ENCODE assay signal across 8 mouse cellular contexts in the genomic region with DNA sequence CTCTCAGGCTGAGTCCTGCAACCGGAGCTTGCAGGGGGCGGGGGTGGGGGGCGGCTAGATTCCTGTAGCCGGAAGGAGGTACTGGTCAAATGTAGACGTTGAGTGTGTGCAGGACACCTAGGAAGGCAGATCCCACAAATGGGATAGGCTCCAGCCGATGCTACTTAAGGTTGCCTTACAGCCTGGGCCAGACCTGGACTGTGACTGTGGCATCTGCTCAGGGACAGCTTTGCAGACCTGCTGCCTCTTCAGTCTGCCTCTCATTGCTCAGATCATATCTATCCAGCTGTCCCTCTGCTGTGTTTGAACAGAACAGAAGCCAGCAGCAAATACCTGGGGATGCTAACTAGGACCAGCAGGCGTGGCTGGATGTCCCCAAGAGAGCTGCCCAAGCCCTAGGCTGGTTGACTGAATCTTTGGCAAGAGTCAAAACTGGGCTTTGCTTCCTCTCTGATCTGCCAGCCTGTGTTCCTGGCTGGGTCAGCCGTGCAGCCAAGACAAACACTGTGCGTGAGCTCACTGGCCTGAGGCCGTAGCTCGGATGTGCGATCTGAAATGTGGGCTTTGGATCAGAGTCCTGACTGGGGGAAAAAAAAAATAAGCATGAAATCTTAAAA. TPM values are rescaled to one million over a fixed set of nuclear protein-coding genes. Genes with fewer than 3 reads are reported as not detected.
DNase-seq lines count a peak whose midpoint lies in the region; ATAC-seq and TF ChIP-seq lines count a peak whose summit lies in the region.

No protein-coding gene starts in this region.

- H3K27me3 ChIP-seq in liver, embryonic 12.5 days (replicated peaks): peaks cover 41% of the 10 kb centered on the region
- H3K27me3 ChIP-seq in liver, embryonic 11.5 days (replicated peaks; ENCODE audit: control insufficient read depth, insufficient read depth, low read length): peaks cover 4% of the 10 kb centered on the region; the same call in 1 of the 2 replicates
- H3K27me3 ChIP-seq in midbrain, postnatal 0 days (ENCODE audit: insufficient read depth, low read length): no peaks in the 10 kb centered on the region

- H3K27ac ChIP-seq in liver, embryonic 12.5 days: no peak overlapping the region; the same call in 1 of the 2 replicates
- no peak overlapping the region for H3K27ac ChIP-seq in liver, embryonic 11.5 days (ENCODE audit: low read depth, low read length)
- H3K27ac ChIP-seq in midbrain, postnatal 0 days (ENCODE audit: low read depth, low read length): no peak overlapping the region

- ATAC-seq in liver, embryonic 12.5 days: 0 out of 2 replicates have a peak, but pooled peaks have one; percentile 21
- no peak for ATAC-seq in liver, embryonic 11.5 days (replicated peaks; ENCODE audit: low FRiP score)
- ATAC-seq in midbrain, postnatal 0 days (ENCODE audit: low FRiP score): no peak

- no peak for TF ChIP-seq CTCF in midbrain, postnatal 0 days (IDR thresholded peaks at IDR 0.05)

- H3K9ac ChIP-seq in liver, embryonic 12.5 days: no peak overlapping the region
- H3K9ac ChIP-seq in liver, embryonic 11.5 days (ENCODE audit: low read depth, low read length): no peak overlapping the region
- H3K9ac ChIP-seq in midbrain, postnatal 0 days (replicated peaks; ENCODE audit: low read length, poor library complexity, severe bottlenecking): no peak overlapping the region

- H3K4me1 ChIP-seq in liver, embryonic 12.5 days: peaks cover 7% of the 10 kb centered on the region
- H3K4me1 ChIP-seq in liver, embryonic 11.5 days (replicated peaks; ENCODE audit: control insufficient read depth, insufficient read depth, low read length): 0 out of 2 replicates have a peak, but pooled peaks cover 9% of the 10 kb centered on the region
- H3K4me1 ChIP-seq in midbrain, postnatal 0 days (ENCODE audit: insufficient read depth, low read length): no peaks in the 10 kb centered on the region

- no peak overlapping the region for H3K4me3 ChIP-seq in liver, embryonic 12.5 days
- H3K4me3 ChIP-seq in liver, embryonic 11.5 days (ENCODE audit: low read depth, low read length): no peak overlapping the region
- no peak overlapping the region for H3K4me3 ChIP-seq in midbrain, postnatal 0 days (ENCODE audit: low read depth, low read length)

- H3K9me3 ChIP-seq in liver, embryonic 12.5 days (replicated peaks): no peaks in the 10 kb centered on the region
- H3K9me3 ChIP-seq in liver, embryonic 11.5 days (ENCODE audit: control insufficient read depth, low read length): no peaks in the 10 kb centered on the region
- H3K9me3 ChIP-seq in midbrain, postnatal 0 days (ENCODE audit: low read length): no peaks in the 10 kb centered on the region

- DNase-seq in liver, embryonic 11.5 days (ENCODE audit: low spot score): no peak
- peak; percentile 85 for DNase-seq in brain, adult 2 months (ENCODE audit: low read depth, low spot score)
- DNase-seq in gastrocnemius, postnatal 14 days: peak; percentile 58
- DNase-seq in kidney, postnatal 10 days: peak; percentile 53
- peak; percentile 72 for DNase-seq in midbrain, postnatal 0 days (ENCODE audit: low spot score)
- no peak for DNase-seq in left cerebral cortex, postnatal 25 days (ENCODE audit: low spot score in 2 of 2)
- no peak for DNase-seq in right cerebral cortex, postnatal 14 days

- no peaks in the 10 kb centered on the region for H3K36me3 ChIP-seq in liver, embryonic 12.5 days
- H3K36me3 ChIP-seq in liver, embryonic 11.5 days (ENCODE audit: control insufficient read depth, insufficient read depth, low read length): no peaks in the 10 kb centered on the region
- no peaks in the 10 kb centered on the region for H3K36me3 ChIP-seq in midbrain, postnatal 0 days (ENCODE audit: insufficient read depth, low read length)

- no peak overlapping the region for H3K4me2 ChIP-seq in liver, embryonic 12.5 days
- no peak overlapping the region for H3K4me2 ChIP-seq in liver, embryonic 11.5 days
- no peak overlapping the region for H3K4me2 ChIP-seq in midbrain, postnatal 0 days (ENCODE audit: low read depth, low read length, poor library complexity, severe bottlenecking)

- 57% methylated on average over 12 of the region's 12 CpGs for WGBS in liver, embryonic 12.5 days (ENCODE audit: insufficient replicate concordance)
- WGBS in liver, embryonic 11.5 days: 44% methylated on average over 12 of the region's 12 CpGs
- 53% methylated on average over 12 of the region's 12 CpGs for WGBS in midbrain, postnatal 0 days

- intact Hi-C loops in gastrocnemius, postnatal 14 days (cut with DNase I; ENCODE audit: low total_unique reads): no loop called here
- intact Hi-C loops in left cerebral cortex, postnatal 25 days (cut with DNase I): no loop called here

RNA-seq across cellular contexts. Expression of a gene that starts 44.4 kb away (rescaled TPM):
- polyA plus RNA-seq in liver, embryonic 12.5 days (2016; fragmentation: Nextera tagmentation; extraction: Ambion mirVana): 36.3 and 38.3 TPM in 2 replicates
- 61.8 and 65.9 TPM in 2 replicates for polyA plus RNA-seq in liver, embryonic 11.5 days (2014; fragmentation: Nextera tagmentation; extraction: Ambion mirVana)
- total RNA-seq in gastrocnemius, postnatal 14 days (2021): 10 to 100 TPM; 13.3 to 14.4 TPM
- 54.2 and 59.8 TPM in 2 replicates for total RNA-seq in midbrain, postnatal 0 days (2014; rRNA removed)
- polyA plus RNA-seq in midbrain, postnatal 0 days (2015; fragmentation: Nextera tagmentation; extraction: Ambion mirVana): 97.7 and 101 TPM in 2 replicates
- total RNA-seq in left cerebral cortex, postnatal 25 days (2021): 10 to 100 TPM; 45.0 to 47.0 TPM

Comparison
In these comparisons a context has a peak if more than half of its experiments do, and no peak if none do; other contexts are left out.
1. DNase-seq: peak in brain, adult 2 months (single experiment), gastrocnemius, postnatal 14 days (single experiment), kidney, postnatal 10 days (single experiment) and midbrain, postnatal 0 days (single experiment); none in liver, embryonic 11.5 days (single experiment), left cerebral cortex, postnatal 25 days (0 of 2) and right cerebral cortex, postnatal 14 days (single experiment).